Mouse (Mus musculus) neural tube, embryonic 12.5 days (tissue): ENCODE data around the gene Tmprss11a. TPM values are rescaled to one million over a fixed set of nuclear protein-coding genes. Genes with fewer than 3 reads are reported as not detected.

Experiments
- ATAC-seq: fragments of 200-750 bp; cut with Nextera tagmentation; 2 replicates; pipeline ENCODE4 v1.8.0; 2017; ENCODE audit warnings: low read depth, mild to moderate bottlenecking, moderate TSS enrichment, moderate library complexity; ENCODE audit not compliant: low FRiP score
- H3K27ac ChIP-seq: fragments of 300-500 bp; sonication (generic); 2 replicates; pipeline ENCODE4 v1.5.1; 2016
- H3K27me3 ChIP-seq: fragments of 300-500 bp; sonication (generic); replicated peaks from 2 replicates; pipeline ENCODE4 v1.6.1; 2016; ENCODE audit warnings: mild to moderate bottlenecking
- H3K36me3 ChIP-seq: fragments of 300-500 bp; sonication (generic); 2 replicates; pipeline ENCODE4 v1.6.1; 2016; ENCODE audit warnings: mild to moderate bottlenecking
- H3K4me1 ChIP-seq: fragments of 300-500 bp; sonication (generic); 2 replicates; pipeline ENCODE4 v1.6.1; 2016
- H3K4me2 ChIP-seq: fragments of 300-500 bp; sonication (generic); replicated peaks from 2 replicates; pipeline ENCODE4 v1.6.1; 2016; ENCODE audit warnings: mild to moderate bottlenecking
- H3K4me3 ChIP-seq: fragments of 300-500 bp; sonication (generic); 2 replicates; pipeline ENCODE4 v1.5.1; 2016
- H3K9ac ChIP-seq: fragments of 300-500 bp; sonication (generic); 2 replicates; pipeline ENCODE4 v1.6.1; 2016; ENCODE audit warnings: mild to moderate bottlenecking
- H3K9me3 ChIP-seq: fragments of 300-500 bp; sonication (generic); 2 replicates; pipeline ENCODE4 v1.6.1; 2016; ENCODE audit warnings: mild to moderate bottlenecking
- WGBS: fragments of 180-500 bp; shearing (Covaris S2); methylation state at CpG from one replicate; pipeline ENCODE4 v1.1.7; 2016; 5-methylcytosine and 5-hydroxymethylcytosine counted together
- polyA plus RNA-seq: library from polyadenylated mRNA; unstranded; fragments of >200 nt; fragmentation: Nextera tagmentation; extraction: Ambion mirVana; gene quantifications from 2 replicates; pipeline ENCODE4 v1.2.1, GENCODE M21; 2016

The Tmprss11a gene
- polyA plus RNA-seq, 1 experiment from 2014 or later: not detected

GRCm38 (mm10) chr5:86414280-86414679 is 54.5 kb downstream of the Tmprss11a start:
- WGBS: 78% methylated on average over 7 of the region's 7 CpGs
- H3K4me2 ChIP-seq: no peak overlapping the region
- no peaks in the 10 kb centered on the region for H3K27me3 ChIP-seq
- no peaks in the 10 kb centered on the region for H3K36me3 ChIP-seq
- no peak overlapping the region for H3K27ac ChIP-seq
- no peak overlapping the region for H3K9ac ChIP-seq
- no peak for ATAC-seq
- no peaks in the 10 kb centered on the region for H3K9me3 ChIP-seq
- H3K4me3 ChIP-seq: no peak overlapping the region
- no peaks in the 10 kb centered on the region for H3K4me1 ChIP-seq

- WGBS: 35% methylated on average over 3 of the region's 3 CpGs
- Histone ChIP-seq H3K4me1 (no peaks in the 10 kb centered on the region), H3K4me2 (no peak overlapping the region), H3K4me3 (no peak overlapping the region), H3K9ac (no peak overlapping the region), H3K27ac (no peak overlapping the region), H3K36me3 (no peaks in the 10 kb centered on the region), H3K9me3 (no peaks in the 10 kb centered on the region), H3K27me3 (no peaks in the 10 kb centered on the region)
- no peak for ATAC-seq
These were observed 58.0 kb downstream of the Tmprss11a start for GRCm38 (mm10) chr5:86410815-86411214.

- Histone ChIP-seq H3K27me3 (no peaks in the 10 kb centered on the region), H3K4me1 (no peaks in the 10 kb centered on the region), H3K9me3 (no peaks in the 10 kb centered on the region), H3K4me3 (no peak overlapping the region), H3K36me3 (no peaks in the 10 kb centered on the region), H3K27ac (no peak overlapping the region), H3K9ac (no peak overlapping the region), H3K4me2 (no peak overlapping the region)
- WGBS: 86% methylated on average over 2 of the region's 2 CpGs
- ATAC-seq: no peak
These were observed 60.8 kb downstream of the Tmprss11a start for GRCm38 (mm10) chr5:86407941-86408340.

- Histone ChIP-seq H3K27ac (no peak overlapping the region), H3K4me1 (no peaks in the 10 kb centered on the region), H3K27me3 (no peaks in the 10 kb centered on the region), H3K9me3 (no peaks in the 10 kb centered on the region), H3K4me2 (no peak overlapping the region), H3K36me3 (no peaks in the 10 kb centered on the region), H3K9ac (no peak overlapping the region), H3K4me3 (no peak overlapping the region)
- ATAC-seq: no peak
- WGBS: 76% methylated on average over 3 of the region's 3 CpGs
These were observed 61.6 kb downstream of the Tmprss11a start for GRCm38 (mm10) chr5:86407191-86407590.

- no peaks in the 10 kb centered on the region for H3K27me3 ChIP-seq
- no peak within 1 kb of the TSS for H3K4me3 ChIP-seq
- no peaks in the 10 kb centered on the region for H3K36me3 ChIP-seq
- no peaks in the 10 kb centered on the region for H3K4me1 ChIP-seq
- no peak within 1 kb of the TSS for H3K4me2 ChIP-seq
- 81% methylated on average over 3 of the region's 3 CpGs for WGBS
- no peaks in the 10 kb centered on the region for H3K9me3 ChIP-seq
- no peak within 1 kb of the TSS for H3K27ac ChIP-seq
- no peak for ATAC-seq
- H3K9ac ChIP-seq: no peak within 1 kb of the TSS
These were observed 95.5 kb downstream of the Tmprss11a start, which contains the start of gene Tmprss11d for GRCm38 (mm10) chr5:86373320-86373719. Tmprss11d (minus strand) TSS chr5:86373420.

Other genes with a start within 250 kb of the Tmprss11a start
- not detected in 2 replicates for gene Tmprss11c, start 179.7 kb downstream of the Tmprss11a start, polyA plus RNA-seq
- 0.11 TPM in 1 of 2 replicates, not detected in the other for gene Tmprss11d, start 95.6 kb downstream of the Tmprss11a start, polyA plus RNA-seq
- gene Tmprss11g, start 49.6 kb upstream of the Tmprss11a start, polyA plus RNA-seq: not detected in 2 replicates
- gene Tmprss11f, start 163.4 kb upstream of the Tmprss11a start, polyA plus RNA-seq: not detected in 2 replicates
- not detected in 2 replicates for gene Tmprss11b, start 207.4 kb upstream of the Tmprss11a start, polyA plus RNA-seq